Mouse (Mus musculus) cerebellum, adult (tissue): Measurements from ENCODE around the gene Cd300lg.

Source experiments
- ATAC-seq: cut with Nextera tagmentation; 2 replicates; pipeline ENCODE4 v1.9.2; 2017; ENCODE audit warnings: mild to moderate bottlenecking, moderate library complexity, mixed read lengths; ENCODE audit not compliant: insufficient number of reproducible peaks, low FRiP score, low TSS enrichment

Gene Cd300lg

DNA sequence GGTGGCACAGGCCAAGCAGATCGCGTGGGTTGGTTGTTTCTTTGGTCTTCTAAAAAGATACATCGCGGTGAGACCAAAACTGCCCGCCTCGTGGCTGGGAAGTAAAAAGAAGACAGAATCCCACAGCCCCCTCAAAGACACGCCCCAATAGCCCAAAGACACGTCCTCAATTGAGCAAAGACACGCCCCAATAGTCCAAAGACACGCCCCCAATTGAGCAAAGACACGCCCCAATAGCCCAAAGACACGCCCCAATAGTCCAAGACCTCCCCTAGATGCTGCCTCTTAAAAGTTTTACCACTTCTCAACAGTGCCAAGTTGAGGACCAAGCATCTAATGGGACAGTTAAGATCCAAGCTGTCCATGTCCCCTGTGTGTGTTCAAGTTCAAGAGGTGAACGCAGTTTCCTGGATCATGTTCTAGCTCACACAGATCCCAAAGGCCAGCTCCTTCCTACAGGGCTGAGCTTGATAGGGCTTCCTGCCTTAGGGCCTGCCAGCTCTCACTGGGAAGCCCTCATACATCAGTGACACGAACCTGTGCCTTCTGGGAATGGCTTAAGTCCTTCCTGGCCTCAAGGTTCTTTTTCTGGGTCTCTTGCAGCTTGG is 8.7 kb downstream of the Cd300lg start:
- ATAC-seq: no peak

DNA sequence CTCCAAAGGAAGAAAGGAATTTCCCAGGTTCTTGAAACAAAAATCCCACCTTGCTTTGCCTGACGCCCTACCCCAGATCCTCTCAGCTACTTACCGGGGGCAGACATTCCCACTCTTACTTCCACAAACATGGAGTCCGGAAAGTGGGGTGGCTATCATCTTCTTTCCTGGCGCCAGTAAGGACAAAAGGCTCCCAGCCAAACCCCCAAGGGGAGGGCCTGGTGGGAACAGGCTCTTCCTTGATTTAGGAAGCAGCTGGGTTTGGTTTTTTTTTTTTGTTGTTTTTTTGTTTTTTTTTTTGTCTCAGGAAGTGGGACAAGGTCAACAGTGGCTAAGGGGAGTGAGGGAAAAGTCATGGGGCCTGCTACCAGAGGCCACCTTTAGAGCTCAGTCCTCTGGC is 10.2 kb downstream of the Cd300lg start:
- ATAC-seq: no peak

DNA sequence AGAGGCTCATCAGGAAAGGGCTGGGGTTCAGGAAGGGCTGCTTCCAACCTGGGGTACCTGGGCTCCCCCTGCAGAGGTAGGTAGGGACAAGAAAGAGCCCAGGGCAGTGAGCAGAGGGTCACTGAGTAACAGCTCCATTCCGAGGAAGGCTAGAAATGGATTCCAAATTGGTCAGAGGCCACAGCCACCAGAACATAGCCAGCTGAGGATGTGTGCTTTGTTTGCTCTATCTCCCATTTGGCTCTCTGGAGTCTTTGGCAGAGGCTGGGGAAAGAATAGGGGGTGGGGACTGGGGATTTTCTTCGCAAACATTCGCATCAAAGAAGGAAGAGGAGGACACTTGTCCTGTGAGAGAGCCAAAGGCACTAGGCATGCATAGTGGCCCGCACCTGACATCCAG is 10.6 kb downstream of the Cd300lg start:
- no peak for ATAC-seq

DNA sequence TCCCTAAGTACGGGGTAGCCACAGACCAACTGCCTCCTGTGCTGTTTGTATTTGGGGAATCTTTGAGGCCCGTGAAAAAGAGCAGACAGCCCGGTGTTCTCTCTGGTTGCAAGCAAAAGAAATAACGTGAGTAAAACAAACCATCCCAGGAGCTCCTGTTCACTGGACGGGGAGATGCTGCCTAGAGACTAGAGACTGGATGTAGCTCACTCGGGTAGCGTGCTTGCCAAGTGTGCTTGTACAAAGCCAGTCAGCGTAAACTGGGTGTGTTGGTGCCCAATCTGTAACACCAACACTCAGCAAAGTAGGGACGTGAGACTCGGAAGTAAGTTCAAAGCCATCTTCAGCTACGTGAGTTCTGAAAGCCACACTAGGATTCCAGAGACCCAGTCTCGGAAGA is 11.4 kb downstream of the Cd300lg start:
- ATAC-seq: no peak

DNA sequence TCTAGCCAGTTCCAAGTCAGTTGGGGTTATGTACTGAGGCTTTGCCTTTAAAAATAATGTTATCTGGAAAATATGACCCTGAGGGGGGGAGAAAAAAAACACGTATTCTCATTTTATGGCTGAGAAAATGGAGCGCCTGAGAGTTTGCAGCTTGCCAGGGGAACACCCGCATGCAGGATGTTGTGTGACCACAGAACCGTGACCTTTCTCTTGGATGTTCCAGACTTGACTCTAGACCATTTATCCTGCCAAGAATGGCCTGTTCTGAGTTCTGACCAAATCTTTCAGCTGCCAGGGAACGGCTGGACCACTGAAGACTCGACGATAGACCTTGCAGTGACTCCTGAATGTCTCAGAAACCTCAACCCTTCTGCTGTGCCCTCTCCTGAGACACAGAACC is 11.9 kb downstream of the Cd300lg start:
- no peak for ATAC-seq

DNA sequence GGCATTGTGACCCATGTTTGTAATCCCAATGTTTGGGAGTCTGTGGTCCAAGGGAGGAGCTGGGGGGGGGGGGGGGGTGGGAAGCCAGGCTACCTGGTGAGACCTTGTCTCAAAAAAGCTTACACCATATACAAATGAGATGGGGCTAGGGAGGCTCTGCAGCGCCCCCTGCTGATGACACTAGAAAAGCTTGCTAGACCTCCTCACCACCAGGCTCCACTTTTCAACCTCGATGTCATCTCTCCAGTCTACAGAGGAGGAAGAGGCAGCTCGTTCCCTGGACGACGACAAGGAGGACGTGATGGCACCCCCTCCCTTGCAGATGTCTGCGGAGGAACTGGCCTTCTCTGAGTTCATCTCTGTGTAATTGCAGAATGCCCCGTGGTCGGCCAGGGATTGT is 12.5 kb downstream of the Cd300lg start:
- peak; percentile 26; the same call in 1 of the 2 replicates for ATAC-seq

DNA sequence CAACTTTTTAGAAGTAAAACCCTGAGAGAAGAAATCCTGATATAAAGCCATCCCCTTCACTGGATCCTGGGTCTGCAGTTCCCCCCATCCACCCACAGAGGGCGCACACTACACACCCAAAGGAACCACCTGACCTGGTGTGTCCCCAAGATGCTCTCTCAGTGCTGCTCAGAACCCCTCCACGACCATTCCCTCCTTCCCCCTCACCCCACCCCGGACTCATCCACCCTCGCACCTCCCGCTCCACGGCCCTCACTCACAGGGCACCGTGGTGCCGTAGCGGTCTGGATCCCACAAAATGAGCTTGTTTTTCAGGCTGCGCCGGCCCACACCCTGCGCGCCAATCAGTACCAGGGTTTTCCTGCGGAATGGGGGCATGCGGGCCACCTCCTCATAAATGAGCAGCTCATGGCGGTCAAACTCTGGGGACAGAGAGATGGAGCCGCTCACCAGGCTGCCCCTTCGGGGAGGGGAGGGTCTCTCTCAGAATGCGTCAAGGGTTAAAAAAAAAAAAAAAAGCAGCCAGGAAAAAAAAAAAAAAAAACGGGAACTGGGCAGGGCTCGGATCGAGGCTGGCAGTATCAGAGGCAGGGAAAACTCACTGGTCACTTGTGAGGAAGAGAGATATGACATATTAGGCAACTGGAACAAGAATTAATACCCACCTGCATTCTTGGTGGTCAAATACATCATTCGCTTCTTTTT is 20.1 kb downstream of the Cd300lg start:
- ATAC-seq: peak; percentile 70; the same call in 1 of the 2 replicates

DNA sequence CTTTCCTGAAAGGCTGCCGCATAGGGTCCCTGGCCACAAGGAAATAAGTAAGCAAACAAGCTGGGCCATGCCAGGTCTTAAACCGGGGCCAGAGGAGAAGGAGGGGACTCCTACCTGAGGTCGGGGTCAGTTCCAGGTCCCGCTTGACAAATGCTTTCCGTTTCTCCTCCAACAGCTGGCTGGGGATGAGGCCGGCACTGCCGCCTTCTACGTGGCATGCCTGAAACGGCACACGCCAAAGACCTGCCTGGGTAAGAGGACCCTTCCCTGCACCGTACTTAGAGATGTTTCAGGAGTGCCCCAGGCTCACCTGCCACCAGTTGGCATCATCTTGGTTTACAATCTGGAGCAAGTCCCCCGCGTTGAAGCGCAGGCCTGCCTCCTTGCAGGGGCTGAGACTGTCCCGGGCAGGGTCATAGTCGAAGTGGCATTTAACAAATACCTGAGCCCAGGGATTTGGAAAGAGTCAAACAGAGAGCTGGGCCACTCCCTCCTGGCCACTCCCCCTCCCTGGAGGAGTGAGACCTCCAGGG is 20.7 kb downstream of the Cd300lg start:
- ATAC-seq: no peak

DNA sequence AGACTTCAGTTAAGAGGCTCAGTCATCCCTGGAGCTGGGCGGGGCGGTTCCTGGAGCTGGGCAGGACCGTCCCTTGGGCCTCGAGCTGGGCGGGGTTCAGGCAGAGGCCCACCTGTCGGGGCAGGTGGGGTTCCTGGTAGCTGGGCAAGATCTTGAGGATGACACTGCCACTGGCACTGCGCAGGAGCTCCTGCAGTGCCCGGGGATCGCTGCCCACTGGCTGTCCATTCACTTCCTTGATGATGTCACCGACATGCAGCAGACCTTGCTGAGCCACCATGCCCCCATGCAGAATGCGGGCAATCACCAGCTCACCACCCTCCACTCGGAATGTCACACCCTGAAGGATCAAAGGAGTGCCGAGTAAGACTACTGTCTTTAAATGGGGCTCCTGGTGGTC is 21.8 kb downstream of the Cd300lg start:
- ATAC-seq: no peak

DNA sequence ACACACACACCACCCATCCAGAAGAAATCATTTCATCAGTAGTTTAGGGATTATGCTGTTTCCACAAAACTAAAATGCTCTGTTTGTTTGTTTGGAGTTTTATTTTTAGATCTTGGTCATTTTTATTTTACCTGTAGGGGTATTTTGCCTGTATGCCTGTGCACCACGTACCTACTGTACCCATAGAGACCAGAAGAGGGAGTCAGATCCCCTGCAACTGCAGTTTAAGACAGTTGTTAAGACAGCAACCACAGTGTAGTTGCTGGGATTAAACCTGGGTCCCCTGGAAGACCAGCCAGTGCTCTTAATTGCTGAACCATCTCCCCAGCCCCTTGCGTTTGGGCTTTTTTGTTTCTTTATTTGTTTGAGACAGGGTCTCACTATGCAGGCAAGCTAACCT is 27.7 kb downstream of the Cd300lg start:
- ATAC-seq: no peak

DNA sequence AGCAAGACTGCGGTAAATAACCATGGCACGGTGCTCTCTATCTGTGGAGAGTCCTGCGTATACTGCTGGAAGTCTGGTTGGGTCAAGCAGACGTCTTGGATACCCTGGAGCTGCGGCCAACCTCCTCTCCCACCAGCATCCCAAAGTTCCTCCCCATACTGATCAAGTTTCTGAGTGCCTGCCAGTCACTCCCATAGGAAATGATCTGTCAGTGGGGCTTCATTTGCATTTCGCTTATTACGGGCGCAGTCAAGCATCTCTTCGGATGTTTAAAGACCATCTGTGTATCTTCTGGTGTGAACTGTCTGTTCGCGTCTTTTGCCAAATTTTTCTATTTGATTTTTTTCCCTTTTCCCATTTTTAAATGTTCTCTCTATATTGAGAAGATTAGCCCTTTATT is 28.3 kb downstream of the Cd300lg start:
- no peak for ATAC-seq

DNA sequence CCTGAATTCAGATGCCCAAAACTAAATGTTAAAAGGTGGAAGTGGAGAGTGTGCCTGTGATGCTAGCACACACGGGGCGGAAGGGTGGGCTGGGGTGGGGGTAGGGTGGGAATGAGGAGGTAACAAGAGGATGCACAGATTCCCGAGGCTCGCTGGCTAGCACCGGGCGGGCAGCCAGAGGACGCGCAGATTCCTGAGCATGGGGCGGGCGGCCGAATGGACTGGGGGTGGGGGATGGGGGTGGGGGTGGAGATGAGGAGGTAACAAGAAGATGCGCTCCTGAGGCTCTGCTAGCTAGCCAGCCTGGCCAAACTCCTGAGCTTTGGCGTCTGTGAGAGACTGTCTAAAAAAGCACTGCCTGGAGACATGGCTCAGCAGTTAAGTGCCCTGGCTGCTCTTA is 29.1 kb downstream of the Cd300lg start:
- ATAC-seq: no peak

DNA sequence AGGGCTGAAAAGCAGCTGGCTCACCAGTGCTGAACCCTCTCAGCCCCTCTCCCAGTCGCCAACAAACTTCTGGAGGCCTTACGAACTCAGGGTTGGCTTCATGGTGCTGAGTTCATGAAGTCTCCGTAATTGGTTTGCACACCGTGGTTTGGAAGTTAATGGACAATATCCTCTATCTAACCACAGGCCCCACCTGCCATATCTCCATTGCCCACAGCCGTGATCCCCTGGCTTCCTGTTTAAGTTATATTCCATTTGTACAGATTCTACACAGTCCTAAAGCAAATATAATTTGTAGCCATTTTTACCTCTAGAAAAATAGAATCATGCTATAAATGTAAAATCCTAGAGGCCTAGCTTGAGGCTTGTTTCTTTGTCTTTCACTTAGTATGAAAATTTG is 31.4 kb downstream of the Cd300lg start:
- ATAC-seq: no peak

DNA sequence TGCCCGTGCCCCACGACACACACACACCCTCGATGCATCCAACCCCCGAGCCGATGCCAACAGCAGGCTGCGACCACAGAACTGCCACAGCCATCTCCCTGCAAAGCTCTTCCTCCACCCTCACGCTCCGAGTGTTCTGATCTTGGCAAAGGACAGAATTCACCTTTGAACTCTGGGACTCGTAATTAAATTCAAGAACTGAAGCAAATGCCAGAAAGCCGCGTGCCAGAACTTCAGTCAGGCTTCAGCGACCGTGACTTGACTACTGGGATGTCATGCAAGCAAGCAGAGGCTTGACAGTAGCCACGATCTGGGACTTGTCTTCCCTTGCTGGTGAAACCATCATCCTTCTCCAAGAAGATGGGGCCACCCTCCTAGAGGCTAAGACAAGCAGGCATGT is 32.4 kb downstream of the Cd300lg start:
- no peak for ATAC-seq

DNA sequence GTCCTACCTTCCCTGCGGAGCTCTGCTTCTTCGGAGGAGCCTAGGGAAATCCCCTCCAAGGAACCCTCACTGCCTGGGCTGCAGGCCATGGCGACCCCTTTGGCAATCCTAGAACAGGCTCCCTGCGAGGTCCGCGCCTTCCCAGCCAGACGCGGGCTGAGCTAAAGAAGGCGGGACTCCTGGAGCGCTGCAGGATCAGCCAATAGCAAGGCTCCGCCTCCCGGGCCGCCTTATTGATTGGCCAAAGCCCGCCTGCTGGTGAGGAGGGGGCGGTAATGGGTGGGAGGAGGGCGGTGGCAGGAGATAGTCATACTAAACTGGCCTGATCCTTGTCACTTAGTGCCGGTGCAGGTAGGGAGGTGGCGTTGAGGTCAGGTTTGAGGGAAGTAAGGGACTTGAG is 41.0 kb downstream of the Cd300lg start:
- no peak for ATAC-seq

DNA sequence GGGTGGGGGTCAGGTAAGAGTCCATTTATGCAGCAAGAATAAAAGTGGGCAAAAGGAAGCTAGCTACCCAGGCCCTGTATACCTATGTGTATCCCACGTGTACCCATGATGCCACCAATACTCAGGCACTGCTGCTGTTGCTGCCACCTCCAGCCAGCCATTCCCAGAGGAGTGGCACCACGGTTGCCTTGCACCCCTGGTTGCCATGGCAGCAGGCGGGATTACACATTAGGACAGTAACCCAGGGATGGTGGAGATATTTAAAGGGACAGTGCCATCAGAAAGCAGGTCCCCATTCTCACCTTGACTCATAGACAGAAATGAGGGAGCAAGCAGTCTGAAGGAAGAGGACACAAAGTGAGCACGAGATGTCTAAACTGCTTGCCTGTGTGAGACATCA is 41.9 kb downstream of the Cd300lg start:
- no peak for ATAC-seq

DNA sequence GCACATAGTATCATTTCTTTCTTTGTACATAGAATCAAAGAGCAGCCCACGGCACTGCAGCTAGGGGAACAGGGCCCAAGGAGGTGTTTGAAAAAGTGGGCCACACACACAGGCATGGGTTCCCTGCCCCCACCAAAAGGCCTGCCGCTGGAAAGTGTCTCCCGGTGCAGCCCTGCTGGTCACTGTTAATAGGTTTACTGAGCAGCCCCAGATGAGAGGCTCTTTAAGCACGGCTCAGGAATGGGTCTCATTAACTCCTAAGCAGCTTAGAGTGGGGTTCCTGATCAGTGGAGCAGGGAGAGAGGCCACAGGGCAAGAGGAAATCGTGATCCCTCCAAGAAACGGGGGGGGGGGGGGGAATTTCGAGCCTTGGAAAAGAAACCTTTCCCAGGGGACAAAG is 42.9 kb downstream of the Cd300lg start:
- ATAC-seq: no peak

DNA sequence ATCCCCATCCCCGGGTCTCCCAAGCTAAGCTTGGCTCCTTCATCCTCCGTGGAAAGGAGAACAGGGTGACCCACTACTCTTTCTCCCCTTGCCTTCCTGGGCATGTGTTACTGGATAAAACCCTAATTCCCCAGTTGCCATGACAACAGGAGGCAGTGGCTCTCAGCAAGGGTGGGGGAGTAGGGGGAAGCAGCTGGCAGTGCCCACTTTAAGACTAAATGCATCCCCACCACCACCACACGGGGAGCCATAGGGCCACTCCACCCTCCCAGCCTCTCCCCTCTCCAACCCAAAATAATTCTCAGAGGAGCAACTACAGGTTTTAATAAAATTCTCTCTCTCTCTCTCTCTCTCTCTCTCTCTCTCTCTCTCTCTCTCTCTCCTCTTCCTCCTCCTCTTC is 45.0 kb downstream of the Cd300lg start:
- ATAC-seq: no peak

DNA sequence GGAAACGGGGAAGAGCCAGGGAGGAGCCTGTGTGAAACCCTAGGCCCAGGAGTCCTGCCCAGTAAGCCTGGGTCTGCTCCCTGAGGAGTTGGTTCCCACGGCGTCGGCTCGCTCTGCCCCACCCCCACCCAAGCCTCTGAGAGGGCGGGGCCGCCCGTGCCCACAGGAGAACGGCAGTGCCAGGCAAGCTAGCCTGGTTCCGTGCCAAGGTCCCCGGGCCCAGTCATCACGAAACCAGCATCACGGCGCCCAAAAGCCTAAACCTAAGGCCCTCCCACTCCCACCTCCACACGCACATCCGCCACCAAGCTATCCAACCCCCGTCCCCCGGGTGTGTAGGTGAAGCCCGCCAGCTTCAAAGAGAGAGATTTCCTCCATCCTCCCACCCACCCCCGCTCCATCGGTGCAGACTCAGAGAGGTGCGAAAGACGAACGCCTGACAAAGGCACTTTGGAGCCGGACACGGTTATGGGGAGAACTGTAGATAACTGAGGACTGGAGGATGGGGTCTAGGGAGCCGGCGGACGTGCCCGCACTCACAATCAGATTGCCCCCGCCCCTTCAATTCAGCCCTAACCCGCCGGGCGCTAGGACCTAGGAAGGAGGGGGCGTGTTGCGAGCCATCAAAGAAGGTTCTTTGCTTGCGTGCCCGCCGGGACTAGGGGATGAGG is 45.9 kb downstream of the Cd300lg start:
- peak; percentile 60; the same call in 1 of the 2 replicates for ATAC-seq

DNA sequence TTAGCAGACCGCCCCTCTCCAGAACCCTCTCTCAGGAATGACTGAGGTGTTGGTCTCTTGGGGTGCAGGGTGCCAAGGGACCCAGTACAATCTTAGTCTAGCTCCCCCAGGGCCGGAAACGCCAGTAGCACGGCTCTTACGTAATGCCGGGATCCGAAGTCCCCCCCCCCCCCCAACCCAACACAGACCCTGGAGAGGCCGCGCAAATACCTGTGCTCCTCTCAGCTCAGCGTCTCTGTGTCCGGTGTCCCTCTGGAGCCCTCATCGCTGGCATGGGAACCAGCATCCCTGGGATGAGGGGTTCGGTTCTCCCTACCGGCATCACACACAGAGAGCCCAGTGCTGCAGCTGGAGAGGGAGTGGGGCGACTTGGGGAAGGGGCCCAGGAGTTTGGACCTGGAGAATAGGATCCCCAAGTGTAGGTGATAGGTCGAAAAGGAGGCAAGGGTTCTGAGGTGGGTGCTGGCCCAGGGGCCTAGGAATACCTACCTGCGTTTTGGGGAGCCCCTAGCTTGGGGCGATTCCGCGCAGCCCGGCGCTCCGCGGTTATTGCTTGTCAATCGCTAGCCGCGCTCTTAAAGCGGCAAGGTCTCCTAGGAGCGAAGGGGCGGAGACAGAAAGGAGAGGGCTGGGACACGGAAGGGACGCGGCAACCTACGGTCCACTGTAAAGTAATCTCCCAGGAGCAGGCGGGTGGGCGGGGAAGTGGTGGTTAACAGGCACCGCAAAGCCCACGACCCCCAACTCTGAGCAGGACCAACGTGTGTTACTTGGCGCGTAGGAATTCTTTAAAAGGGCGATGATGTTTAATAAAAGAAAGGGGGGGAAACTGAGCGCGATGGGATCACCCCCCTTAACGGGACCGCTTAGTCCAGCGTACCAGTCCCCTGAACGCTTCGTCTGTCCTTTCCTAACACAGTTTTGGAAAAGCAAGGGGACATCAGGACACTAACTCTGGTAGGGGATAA is 46.9 kb downstream of the Cd300lg start, which contains the start of gene Mpp2:
Gene Mpp2 (minus strand): TSS at position 585 of the 968 bp plus-strand sequence.
- ATAC-seq: peak; percentile 50; the same call in 1 of the 2 replicates
